Mouse (Mus musculus): ENCODE data around the gene Cenpi. TPM values are rescaled to one million over a fixed set of nuclear protein-coding genes. Genes with fewer than 3 reads are reported as not detected.

The Cenpi gene
- total and polyA plus RNA-seq, 2 experiments from 2014 or later: 7.0 to 12.2 TPM

DNA sequence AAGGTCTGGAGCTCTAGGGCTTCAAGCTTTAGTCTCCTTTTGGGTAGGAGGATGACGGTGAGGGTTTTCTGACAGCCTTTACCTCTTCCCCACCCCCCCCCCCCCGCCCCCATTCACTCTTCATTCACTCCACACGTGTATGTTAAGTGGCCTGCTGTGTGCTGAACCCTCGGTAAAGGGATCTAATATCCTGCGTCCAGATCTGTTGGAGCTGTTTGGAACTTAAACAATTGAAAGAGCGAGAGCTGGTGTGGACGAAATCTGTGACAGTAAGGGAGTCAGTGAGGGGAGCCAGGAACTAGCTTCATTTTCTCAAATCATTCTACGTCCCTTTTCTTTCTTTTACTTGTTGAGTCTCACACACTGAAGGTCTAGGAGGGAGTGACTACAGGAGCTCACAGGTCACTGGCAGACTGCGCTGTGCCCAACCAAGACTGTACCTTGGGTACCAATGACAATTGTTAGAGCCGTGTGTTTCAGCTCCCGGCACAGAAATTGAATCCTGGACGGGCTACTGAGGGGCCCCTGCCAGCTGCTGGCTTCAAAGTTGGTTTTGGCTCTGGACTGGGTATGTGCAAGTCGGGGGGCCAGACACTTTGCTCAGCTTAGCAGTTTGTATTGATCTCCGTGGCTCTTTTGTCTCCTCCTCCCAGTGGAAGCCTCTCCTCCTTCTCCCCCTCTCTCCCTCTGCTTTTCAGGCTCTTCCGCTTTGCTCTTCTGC lies 96.1 kb downstream of the Cenpi start, which contains the start of gene Drp2:
Gene Drp2 (plus strand): TSS at position 689 of the 721 bp plus-strand sequence.
- no peak for ATAC-seq (ENCODE audit: insufficient read depth, low read depth)

GRCm38 (mm10) chrX:134404584-134404955 lies 96.7 kb downstream of the Cenpi start:
- no peak overlapping the region for H3K9ac ChIP-seq (replicated peaks; ENCODE audit: low read depth, low read length)
- H3K4me1 ChIP-seq (ENCODE audit: control insufficient read depth, insufficient read depth): no peaks in the 10 kb centered on the region
- DNase-seq (ENCODE audit: low spot score) (no peak), ATAC-seq (ENCODE audit: insufficient read depth, low read depth) (no peak)
- TF ChIP-seq CTCF (IDR thresholded peaks at IDR 0.05; ENCODE audit: low read depth) (no peak), EP300 (IDR thresholded peaks at IDR 0.05; ENCODE audit: low read depth) (no peak)
- peak overlapping the region; percentile 63 for H3K4me2 ChIP-seq (ENCODE audit: low read depth, low read length)
- H3K27me3 ChIP-seq (ENCODE audit: control insufficient read depth, insufficient read depth, low read length): no peaks in the 10 kb centered on the region
- no peaks in the 10 kb centered on the region for H3K9me3 ChIP-seq (replicated peaks; ENCODE audit: control insufficient read depth, low read length)
- no peaks in the 10 kb centered on the region for H3K36me3 ChIP-seq (replicated peaks; ENCODE audit: control insufficient read depth, insufficient read depth, low read length)
- WGBS: 28% methylated on average over 13 of the region's 14 CpGs
- no peak overlapping the region for H3K27ac ChIP-seq (ENCODE audit: low read depth)
- peak overlapping the region; percentile 41 for H3K4me3 ChIP-seq (ENCODE audit: low read depth, low read length)

More for the DNA sequence above, 96.1 kb downstream of the Cenpi start, which contains the start of gene Drp2:
- TF ChIP-seq EP300 (IDR thresholded peaks at IDR 0.05; ENCODE audit: low read depth) (no peak), CTCF (IDR thresholded peaks at IDR 0.05; ENCODE audit: low read depth) (no peak)
- Histone ChIP-seq H3K27me3 (ENCODE audit: control insufficient read depth, insufficient read depth, low read length) (no peaks in the 10 kb centered on the region), H3K4me2 (ENCODE audit: low read depth, low read length) (peak within 1 kb of the TSS; percentile 63), H3K27ac (ENCODE audit: low read depth) (no peak within 1 kb of the TSS), H3K9me3 (replicated peaks; ENCODE audit: control insufficient read depth, low read length) (no peaks in the 10 kb centered on the region), H3K9ac (replicated peaks; ENCODE audit: low read depth, low read length) (no peak within 1 kb of the TSS), H3K36me3 (replicated peaks; ENCODE audit: control insufficient read depth, insufficient read depth, low read length) (no peaks in the 10 kb centered on the region), H3K4me1 (ENCODE audit: control insufficient read depth, insufficient read depth) (no peaks in the 10 kb centered on the region), H3K4me3 (ENCODE audit: low read depth, low read length) (peak within 1 kb of the TSS; percentile 41)
- no peak for DNase-seq (ENCODE audit: low spot score)
- 32% methylated on average over 14 of the region's 15 CpGs for WGBS

GRCm38 (mm10) chrX:134409354-134409900 lies 101.5 kb downstream of the Cenpi start:
- Histone ChIP-seq H3K4me2 (ENCODE audit: low read depth, low read length) (no peak overlapping the region), H3K36me3 (replicated peaks; ENCODE audit: control insufficient read depth, insufficient read depth, low read length) (no peaks in the 10 kb centered on the region), H3K27me3 (ENCODE audit: control insufficient read depth, insufficient read depth, low read length) (no peaks in the 10 kb centered on the region), H3K9ac (replicated peaks; ENCODE audit: low read depth, low read length) (no peak overlapping the region), H3K27ac (ENCODE audit: low read depth) (no peak overlapping the region), H3K4me1 (ENCODE audit: control insufficient read depth, insufficient read depth) (no peaks in the 10 kb centered on the region), H3K9me3 (replicated peaks; ENCODE audit: control insufficient read depth, low read length) (no peaks in the 10 kb centered on the region), H3K4me3 (ENCODE audit: low read depth, low read length) (no peak overlapping the region)
- WGBS: 78% methylated on average over 6 of the region's 6 CpGs
- ATAC-seq (ENCODE audit: insufficient read depth, low read depth) (no peak), DNase-seq (ENCODE audit: low spot score) (no peak)
- TF ChIP-seq EP300 (IDR thresholded peaks at IDR 0.05; ENCODE audit: low read depth) (no peak), CTCF (IDR thresholded peaks at IDR 0.05; ENCODE audit: low read depth) (no peak)

DNA sequence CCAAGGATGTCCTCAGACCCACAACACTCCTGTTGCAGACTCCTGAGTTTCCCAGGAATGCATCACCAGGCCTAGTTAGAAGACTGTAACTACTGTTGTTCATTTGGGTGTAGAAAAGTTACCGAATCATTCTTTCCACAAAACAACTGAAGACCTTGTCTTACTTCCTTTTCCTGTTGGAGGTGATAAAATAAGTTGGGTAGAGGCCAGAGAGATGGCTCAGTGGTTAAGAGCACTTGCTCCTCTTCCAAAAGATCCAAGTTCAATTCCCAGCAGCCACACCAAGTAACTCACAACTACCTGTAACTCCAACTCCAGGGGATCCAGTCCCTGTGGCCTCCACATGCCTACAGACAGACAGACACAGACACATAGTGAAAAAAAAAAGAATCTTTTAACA lies 104.2 kb downstream of the Cenpi start:
- Histone ChIP-seq H3K9me3 (replicated peaks; ENCODE audit: control insufficient read depth, low read length) (no peaks in the 10 kb centered on the region), H3K36me3 (replicated peaks; ENCODE audit: control insufficient read depth, insufficient read depth, low read length) (no peaks in the 10 kb centered on the region), H3K9ac (replicated peaks; ENCODE audit: low read depth, low read length) (no peak overlapping the region), H3K27me3 (ENCODE audit: control insufficient read depth, insufficient read depth, low read length) (no peaks in the 10 kb centered on the region), H3K4me2 (ENCODE audit: low read depth, low read length) (no peak overlapping the region), H3K27ac (ENCODE audit: low read depth) (no peak overlapping the region), H3K4me3 (ENCODE audit: low read depth, low read length) (no peak overlapping the region), H3K4me1 (ENCODE audit: control insufficient read depth, insufficient read depth) (no peaks in the 10 kb centered on the region)
- TF ChIP-seq CTCF (IDR thresholded peaks at IDR 0.05; ENCODE audit: low read depth): no peak
- TF ChIP-seq EP300 (IDR thresholded peaks at IDR 0.05; ENCODE audit: low read depth): no peak
- 79% methylated on average over 1 of the region's 1 CpGs for WGBS
- DNase-seq (ENCODE audit: low spot score) (no peak), ATAC-seq (ENCODE audit: insufficient read depth, low read depth) (no peak)

Other genes starting within 250 kb of the Cenpi start
- 15.3 and 20.6 TPM in 2 replicates for gene Cstf2, start 248.9 kb upstream of the Cenpi start, total RNA-seq (2014; rRNA removed; ENCODE audit: low replicate concordance)
- 11.0 and 12.3 TPM in 2 replicates for gene Cstf2, start 248.9 kb upstream of the Cenpi start, polyA plus RNA-seq (2015; fragmentation: Nextera tagmentation; extraction: Ambion mirVana)
- 0.15 TPM in 1 of 2 replicates, not detected in the other for gene Xkrx, start 146.0 kb upstream of the Cenpi start, total RNA-seq (2014; rRNA removed; ENCODE audit: low replicate concordance)
- gene Xkrx, start 146.0 kb upstream of the Cenpi start, polyA plus RNA-seq (2015; fragmentation: Nextera tagmentation; extraction: Ambion mirVana): 0.30 and 0.31 TPM in 2 replicates
- gene Arl13a, start 120.6 kb upstream of the Cenpi start, total RNA-seq (2014; rRNA removed; ENCODE audit: low replicate concordance): not detected in 2 replicates
- gene Arl13a, start 120.6 kb upstream of the Cenpi start, polyA plus RNA-seq (2015; fragmentation: Nextera tagmentation; extraction: Ambion mirVana): 0.07 TPM in 1 of 2 replicates, not detected in the other
- not detected in 2 replicates for gene Nox1, start 86.1 kb upstream of the Cenpi start, total RNA-seq (2014; rRNA removed; ENCODE audit: low replicate concordance)
- gene Nox1, start 86.1 kb upstream of the Cenpi start, polyA plus RNA-seq (2015; fragmentation: Nextera tagmentation; extraction: Ambion mirVana): 0.16 and 0.29 TPM in 2 replicates
- 49.2 and 61.9 TPM in 2 replicates for gene Trmt2b, start 31.1 kb upstream of the Cenpi start, total RNA-seq (2014; rRNA removed; ENCODE audit: low replicate concordance)
- 36.2 and 37.7 TPM in 2 replicates for gene Trmt2b, start 31.1 kb upstream of the Cenpi start, polyA plus RNA-seq (2015; fragmentation: Nextera tagmentation; extraction: Ambion mirVana)
- 69.7 and 71.2 TPM in 2 replicates for gene Tmem35a, start 12.9 kb upstream of the Cenpi start, total RNA-seq (2014; rRNA removed; ENCODE audit: low replicate concordance)
- gene Tmem35a, start 12.9 kb upstream of the Cenpi start, polyA plus RNA-seq (2015; fragmentation: Nextera tagmentation; extraction: Ambion mirVana): 23.9 and 24.9 TPM in 2 replicates
- 0.04 and 1.4 TPM in 2 replicates for gene Drp2, start 96.5 kb downstream of the Cenpi start, total RNA-seq (2014; rRNA removed; ENCODE audit: low replicate concordance)
- gene Drp2, start 96.5 kb downstream of the Cenpi start, polyA plus RNA-seq (2015; fragmentation: Nextera tagmentation; extraction: Ambion mirVana): 0.07 and 0.08 TPM in 2 replicates
- gene Taf7l, start 168.4 kb downstream of the Cenpi start, total RNA-seq (2014; rRNA removed; ENCODE audit: low replicate concordance): not detected in 2 replicates
- gene Taf7l, start 168.4 kb downstream of the Cenpi start, polyA plus RNA-seq (2015; fragmentation: Nextera tagmentation; extraction: Ambion mirVana): not detected in 2 replicates
- gene Timm8a1, start 233.8 kb downstream of the Cenpi start, total RNA-seq (2014; rRNA removed; ENCODE audit: low replicate concordance): 13.1 and 13.7 TPM in 2 replicates
- gene Timm8a1, start 233.8 kb downstream of the Cenpi start, polyA plus RNA-seq (2015; fragmentation: Nextera tagmentation; extraction: Ambion mirVana): 66.5 and 74.5 TPM in 2 replicates

Measured in heart, postnatal 0 days (tissue).